Mouse (Mus musculus) stomach, adult 2 months (tissue): ENCODE measurements around the gene Lyar. TPM values are rescaled to one million over a fixed set of nuclear protein-coding genes. Genes with fewer than 3 reads are reported as not detected.

Source experiments
- polyA plus RNA-seq: library from polyadenylated mRNA; depleted of rRNA; stranded (reverse); fragments of >200 nt; gene quantifications from 2 replicates; pipeline ENCODE4 v1.2.3, GENCODE M21; 2012; rRNA removed

Gene Lyar
- 0.36 and 0.85 TPM in 2 replicates for polyA plus RNA-seq

GRCm38 (mm10) chr5:38220328-38220912 lies at the start of gene Lyar, which contains the start of gene Zbtb49:
Gene Lyar, plus strand, starts transcription at chr5:38220470.
Gene Zbtb49, minus strand, starts transcription at chr5:38220457.

GRCm38 (mm10) chr5:38260107-38260682 lies 39.9 kb downstream of the Lyar start, which contains the start of gene Tmem128:
Gene Tmem128, plus strand, starts transcription at chr5:38260185.

GRCm38 (mm10) chr5:38275771-38276170 lies 55.5 kb downstream of the Lyar start, which contains the start of gene Otop1:
Gene Otop1, plus strand, starts transcription at chr5:38275972.

Other genes with a start within 250 kb of the Lyar start
- gene Stx18, start 181.7 kb upstream of the Lyar start, polyA plus RNA-seq: 4.5 and 5.5 TPM in 2 replicates
- 4.7 and 5.1 TPM in 2 replicates for gene Nsg1, start 60.6 kb upstream of the Lyar start, polyA plus RNA-seq
- gene Zbtb49, start within 50 bp of the Lyar start, polyA plus RNA-seq: 4.4 and 6.8 TPM in 2 replicates
- 6.9 and 10.1 TPM in 2 replicates for gene Tmem128, start 39.7 kb downstream of the Lyar start, polyA plus RNA-seq
- gene Otop1, start 55.5 kb downstream of the Lyar start, polyA plus RNA-seq: 0.02 and 0.19 TPM in 2 replicates
- not detected in 2 replicates for gene Drd5, start 98.9 kb downstream of the Lyar start, polyA plus RNA-seq